Mouse (Mus musculus): ENCODE results near the gene Ttc13.
A peak's percentile ranks its signal among the peaks of the same experiment; 100 is the strongest.

Ttc13 gene

GRCm38 (mm10) chr8:124721862-124722515, at the start of gene Ttc13, which contains the start of gene Arv1:
Ttc13 (minus strand) TSS chr8:124721983.
Arv1 (plus strand) TSS chr8:124722139.
- DNase-seq: peak; percentile 98

DNA sequence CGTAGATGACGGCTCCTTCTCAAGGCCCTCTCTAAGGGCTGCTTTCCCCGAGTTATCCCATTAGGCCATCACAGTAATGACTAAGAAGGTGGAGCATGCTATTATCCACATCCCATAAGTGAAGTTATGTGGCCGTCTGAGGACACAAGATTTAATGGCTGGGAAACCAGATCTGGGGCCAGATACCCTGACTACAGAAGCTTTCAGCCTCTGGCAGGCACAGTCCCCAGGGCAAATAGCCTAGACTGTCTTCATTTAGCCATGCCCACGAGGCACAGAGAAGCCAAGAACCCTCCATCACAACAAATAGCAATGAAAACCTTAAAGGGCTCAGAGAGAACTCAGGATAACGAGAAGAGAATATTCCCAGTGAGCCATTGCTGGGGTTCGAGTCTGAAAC, 41.3 kb upstream of the Ttc13 start:
- no peak for DNase-seq

GRCm38 (mm10) chr8:124758544-124758943, 36.8 kb upstream of the Ttc13 start:
- peak; percentile 38 for DNase-seq

DNA sequence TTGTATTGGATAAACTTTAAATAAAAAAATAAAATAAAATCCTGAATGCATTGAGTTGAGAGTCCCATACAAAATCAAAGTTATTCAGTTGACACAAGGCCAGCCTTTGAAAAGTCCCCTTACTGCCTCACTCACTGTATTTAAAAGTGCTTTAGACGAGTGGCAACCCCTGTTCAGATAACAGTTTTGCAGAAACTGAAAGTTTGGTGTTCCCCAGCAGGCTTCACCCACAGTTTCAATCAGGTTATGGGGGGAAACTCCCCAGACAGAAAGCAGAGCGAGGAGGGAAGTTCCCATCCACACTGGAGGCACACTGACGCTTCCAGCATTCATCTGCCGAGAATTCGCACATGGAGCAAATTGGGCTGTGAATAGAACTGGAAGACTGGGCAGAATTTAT, 34.8 kb upstream of the Ttc13 start:
- no peak for DNase-seq

GRCm38 (mm10) chr8:124756153-124756552, 34.4 kb upstream of the Ttc13 start:
- no peak for DNase-seq

DNA sequence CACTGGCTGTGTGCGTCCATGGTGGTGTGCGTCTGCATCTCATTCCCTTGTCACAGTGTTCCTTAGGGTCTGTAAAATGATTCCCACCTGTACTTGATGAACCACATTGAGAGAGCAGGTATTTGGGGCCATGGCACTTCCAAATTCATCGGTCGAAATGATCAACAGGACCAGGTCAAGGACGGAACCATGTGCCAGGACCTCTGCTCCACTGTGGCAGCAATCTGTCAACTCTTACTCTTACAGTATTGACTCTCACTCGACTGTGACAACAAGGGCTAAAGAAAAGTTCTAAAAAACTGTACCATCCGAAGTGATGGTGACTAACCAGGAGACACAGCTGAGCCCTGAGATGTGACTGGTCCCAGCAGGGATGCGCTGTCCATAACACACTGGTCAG, 33.7 kb upstream of the Ttc13 start:
- no peak for DNase-seq

- no peak for DNase-seq
Measured at GRCm38 (mm10) chr8:124754792-124755190, 33.0 kb upstream of the Ttc13 start.

DNA sequence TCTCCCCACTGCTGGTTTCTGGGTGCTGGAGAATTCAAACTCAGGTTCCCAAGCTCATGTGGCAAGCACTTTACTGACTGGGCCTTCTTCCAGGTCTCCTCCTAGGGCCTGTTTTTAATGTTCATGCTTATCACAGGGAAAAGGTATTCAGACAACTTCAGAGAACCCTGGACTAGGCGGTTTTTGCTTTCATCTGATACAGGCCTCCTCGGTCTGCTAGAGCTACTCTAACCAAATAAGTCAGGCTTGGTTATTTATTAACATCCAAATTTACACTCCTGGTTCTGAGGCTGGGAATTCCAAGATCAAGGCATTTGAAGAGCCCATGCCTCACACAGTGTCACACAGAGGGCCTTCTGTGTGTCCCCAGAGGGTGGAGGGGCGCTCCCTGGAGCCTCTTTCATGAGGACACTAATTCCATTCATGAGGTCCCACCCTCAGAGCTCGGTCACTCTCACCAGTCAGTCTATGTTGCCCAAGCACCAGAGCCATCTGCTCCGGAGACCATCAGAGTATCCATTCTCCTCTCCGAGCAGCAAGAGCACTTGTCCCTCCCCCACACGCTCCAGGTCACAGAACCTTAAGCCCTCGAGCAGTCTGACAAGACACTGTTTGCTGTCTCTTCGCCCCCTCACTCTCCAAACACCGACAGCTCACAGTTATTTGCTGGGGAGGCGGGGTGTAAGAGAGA, 32.5 kb upstream of the Ttc13 start:
- DNase-seq: peak; percentile 20

GRCm38 (mm10) chr8:124752325-124752862, 30.6 kb upstream of the Ttc13 start:
- DNase-seq: no peak

GRCm38 (mm10) chr8:124751709-124752173, 30.0 kb upstream of the Ttc13 start, which contains the start of gene Fam89a:
Fam89a (minus strand) TSS chr8:124751832.
- DNase-seq: peak; percentile 67

DNA sequence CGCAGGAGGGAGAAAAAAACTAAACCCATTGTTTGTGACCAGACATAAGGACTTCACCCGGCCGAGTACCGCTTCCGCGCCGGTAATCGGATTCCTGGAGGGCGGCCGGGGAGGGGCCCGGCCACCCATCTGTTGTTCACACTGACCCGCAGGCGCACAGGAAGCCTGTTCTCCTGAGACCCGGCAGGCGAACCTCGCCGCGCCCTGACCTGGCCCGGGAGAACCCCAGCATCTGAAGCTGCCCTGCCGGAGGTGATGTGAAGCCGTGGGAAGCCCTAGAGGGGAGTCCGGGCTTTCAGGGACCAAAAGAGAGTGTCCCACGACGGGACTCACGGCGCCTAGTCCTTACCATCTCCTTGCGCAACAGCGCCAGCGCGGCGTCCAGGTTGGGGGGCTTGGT, 29.4 kb upstream of the Ttc13 start:
- peak; percentile 27 for DNase-seq

GRCm38 (mm10) chr8:124746661-124747060, 24.9 kb upstream of the Ttc13 start:
- DNase-seq: no peak

- DNase-seq: peak; percentile 43
Measured at GRCm38 (mm10) chr8:124739268-124739667, 17.5 kb upstream of the Ttc13 start.

DNA sequence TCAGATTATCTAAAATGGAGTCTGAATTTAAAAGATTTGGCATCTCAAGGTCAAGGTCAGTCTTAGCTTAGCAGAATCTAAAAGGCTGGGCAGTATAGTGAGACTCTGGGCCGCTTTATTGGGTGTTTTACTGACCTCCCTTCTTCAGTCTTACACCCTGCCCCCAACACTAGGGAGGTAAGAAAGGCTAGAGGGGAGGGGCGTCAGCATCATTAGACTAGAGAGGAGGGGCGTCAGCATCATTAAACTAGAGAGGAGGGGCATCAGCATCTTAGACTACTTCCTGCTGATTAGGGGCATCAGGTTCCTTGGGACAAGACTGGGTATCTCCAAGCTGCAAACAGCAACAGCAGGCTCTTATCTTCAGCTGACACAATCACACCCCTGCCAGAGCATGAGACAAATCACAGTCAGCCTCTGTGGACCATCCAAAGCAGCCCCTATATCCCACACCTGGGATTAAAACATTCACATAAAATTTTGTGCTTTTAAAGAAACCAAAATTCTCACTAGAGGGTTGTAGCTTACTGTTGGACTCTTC, 13.7 kb upstream of the Ttc13 start:
- no peak for DNase-seq

DNA sequence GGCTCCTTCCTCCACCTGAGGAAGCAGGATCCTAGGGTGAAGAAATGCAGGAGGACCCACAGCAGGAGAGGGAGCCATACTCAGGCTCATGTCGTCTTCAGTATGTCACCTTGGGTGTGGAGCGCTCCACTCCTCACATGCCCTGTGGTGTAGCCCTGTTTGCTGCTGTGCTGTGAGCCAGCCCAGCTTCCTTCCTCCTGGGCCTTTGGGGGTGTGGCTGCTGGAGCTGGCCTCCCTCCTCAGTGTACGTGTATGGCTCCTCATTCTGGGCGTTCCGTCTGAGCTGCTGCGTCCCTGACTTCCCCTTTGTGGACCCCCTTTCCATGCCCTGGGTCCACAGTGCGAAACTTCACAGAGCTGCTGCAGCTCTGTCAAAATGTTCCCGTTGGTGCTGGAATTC, 11.0 kb upstream of the Ttc13 start:
- DNase-seq: no peak

- DNase-seq: no peak
Measured at GRCm38 (mm10) chr8:124724301-124724700, 2.5 kb upstream of the Ttc13 start.

GRCm38 (mm10) chr8:124720938-124721861, 583 bp downstream of the Ttc13 start:
- no peak for DNase-seq

DNA sequence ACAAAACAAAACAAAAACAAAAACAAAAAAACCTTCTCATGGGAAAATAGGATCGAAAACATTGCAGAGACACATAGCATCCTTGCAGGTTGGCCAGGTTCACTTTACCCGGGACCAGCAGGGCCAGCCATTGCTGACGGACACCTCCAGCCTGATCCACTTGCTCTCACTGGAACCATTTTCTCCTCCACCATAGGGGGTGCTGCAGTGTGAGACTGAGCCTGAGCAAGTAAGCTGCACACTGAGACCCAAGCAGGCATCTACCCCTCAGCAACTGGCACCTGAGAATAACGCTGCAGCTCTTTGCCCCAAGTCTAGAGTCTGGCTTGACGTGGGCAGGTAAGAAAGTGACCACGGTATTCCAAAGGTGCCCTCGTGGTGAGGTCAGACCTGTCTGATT, 1.6 kb downstream of the Ttc13 start:
- DNase-seq: no peak

- DNase-seq: no peak
Measured at GRCm38 (mm10) chr8:124715736-124716135, 6.0 kb downstream of the Ttc13 start.

- DNase-seq: no peak
Measured at GRCm38 (mm10) chr8:124713207-124713606, 8.6 kb downstream of the Ttc13 start.

- DNase-seq: no peak
Measured at GRCm38 (mm10) chr8:124705823-124706222, 16.0 kb downstream of the Ttc13 start.

DNA sequence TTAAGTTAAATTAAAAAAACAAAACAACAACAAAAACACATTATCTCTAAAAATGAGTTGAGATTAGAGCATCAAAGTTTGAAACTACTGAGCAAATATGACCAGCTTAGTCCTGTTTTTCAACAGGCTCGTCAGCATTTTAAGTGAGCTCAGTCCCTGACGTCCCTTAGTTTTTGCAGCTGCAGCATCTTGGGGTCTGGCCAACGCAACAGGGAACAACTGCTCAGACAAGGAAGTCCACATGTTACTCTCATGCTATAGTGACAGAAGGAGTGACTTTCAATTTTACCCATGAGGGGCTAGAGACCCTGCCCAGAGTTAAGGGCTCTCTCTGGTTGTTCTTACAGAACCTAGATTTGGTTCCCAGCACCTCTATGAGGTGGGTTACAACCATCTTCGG, 17.4 kb downstream of the Ttc13 start:
- no peak for DNase-seq

DNA sequence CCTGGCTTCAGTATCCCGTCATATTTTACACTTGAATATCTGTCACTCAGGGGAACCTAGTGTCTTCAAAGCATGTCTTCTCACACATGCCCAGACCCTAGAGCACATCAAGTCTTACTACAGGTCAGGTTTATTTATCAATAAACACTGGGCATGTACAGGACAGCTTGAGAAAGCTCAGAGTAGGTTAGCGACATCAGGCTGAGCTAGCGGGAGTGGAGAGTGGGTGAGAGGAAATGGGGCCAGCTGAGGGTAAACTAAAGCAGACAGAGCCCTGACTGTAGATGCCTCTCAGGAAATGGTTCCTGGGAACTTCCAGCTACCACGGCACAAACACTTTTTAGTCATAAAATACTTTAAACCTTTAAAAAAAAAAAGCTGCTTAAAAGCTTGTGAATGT, 18.3 kb downstream of the Ttc13 start:
- DNase-seq: no peak
